8 mouse cellular contexts compared by ENCODE assay signal in genomic region chr9:75610571-75611493, GRCm38 (mm10). TPM values are rescaled to one million over a fixed set of nuclear protein-coding genes. Genes with fewer than 3 reads are reported as not detected.
DNase-seq lines count a peak whose midpoint lies in the region; ATAC-seq and TF ChIP-seq lines count a peak whose summit lies in the region.

Tmod2 (minus strand) TSS chr9:75611325.

- peak within 1 kb of the TSS; percentile 95 for H3K4me3 ChIP-seq in ES-Bruce4 (ENCODE audit: low read depth, low read length)
- peak within 1 kb of the TSS; percentile 69 for H3K4me3 ChIP-seq in embryonic facial prominence, embryonic 14.5 days (ENCODE audit: low read depth, low read length)
- H3K4me3 ChIP-seq in heart, embryonic 10.5 days, result peak within 1 kb of the TSS; percentile 86
- peak within 1 kb of the TSS; percentile 49 for H3K4me3 ChIP-seq in liver, embryonic 16.5 days (ENCODE audit: low read depth, low read length)

- under 1% methylated on average over 48 of the region's 74 CpGs for WGBS in embryonic facial prominence, embryonic 14.5 days
- under 1% methylated on average over 74 of the region's 74 CpGs for WGBS in heart, embryonic 10.5 days
- WGBS in liver, embryonic 16.5 days (ENCODE audit: insufficient replicate concordance), result 1% methylated on average over 74 of the region's 74 CpGs

- peak; percentile 94 for ATAC-seq in embryonic facial prominence, embryonic 14.5 days (ENCODE audit: low read depth)
- ATAC-seq in liver, embryonic 16.5 days (ENCODE audit: low read depth), result 0 out of 2 replicates have a peak, but pooled peaks have one; percentile 11
- no peak for ATAC-seq in megakaryocyte-erythroid progenitor cell, adult 5-6 weeks (replicated peaks; ENCODE audit: low FRiP score, low TSS enrichment, poor library complexity, severe bottlenecking)

- peak; percentile 43 to 63 for DNase-seq in adrenal gland, postnatal 36 days
- peak; percentile 53 for DNase-seq in embryonic facial prominence, embryonic 14.5 days (ENCODE audit: low spot score)
- DNase-seq in heart, embryonic 10.5 days (ENCODE audit: low spot score), result peak; percentile 77
- peak; percentile 2 to 38 for DNase-seq in kidney, postnatal 25 days
- DNase-seq in ovary, postnatal 10 days (ENCODE audit: low spot score), result peak; percentile 38

- TF ChIP-seq POLR2A in ES-Bruce4 (IDR thresholded peaks at IDR 0.05; ENCODE audit: insufficient read depth, low read length), result no peak

- TF ChIP-seq CTCF in ES-Bruce4 (IDR thresholded peaks at IDR 0.05; ENCODE audit: low read depth, low read length), result no peak

- no peaks in the 10 kb centered on the region for H3K36me3 ChIP-seq in ES-Bruce4 (ENCODE audit: control insufficient read depth, insufficient read depth, low read length, poor library complexity, severe bottlenecking)
- no peaks in the 10 kb centered on the region for H3K36me3 ChIP-seq in embryonic facial prominence, embryonic 14.5 days (ENCODE audit: control insufficient read depth, insufficient read depth, low read length)
- no peaks in the 10 kb centered on the region for H3K36me3 ChIP-seq in heart, embryonic 10.5 days
- no peaks in the 10 kb centered on the region for H3K36me3 ChIP-seq in liver, embryonic 16.5 days (ENCODE audit: control insufficient read depth, insufficient read depth)

- TF ChIP-seq EP300 in ES-Bruce4 (IDR thresholded peaks at IDR 0.05; ENCODE audit: insufficient read depth, low read depth, low read length), result no peak

- H3K27me3 ChIP-seq in ES-Bruce4 (ENCODE audit: control insufficient read depth, insufficient read depth, low read length, poor library complexity, severe bottlenecking), result no peaks in the 10 kb centered on the region
- H3K27me3 ChIP-seq in embryonic facial prominence, embryonic 14.5 days (replicated peaks; ENCODE audit: control insufficient read depth, insufficient read depth, low read length), result no peaks in the 10 kb centered on the region
- H3K27me3 ChIP-seq in heart, embryonic 10.5 days (ENCODE audit: insufficient read depth, poor library complexity, severe bottlenecking), result peaks cover 4% of the 10 kb centered on the region; the same call in 1 of the 2 replicates
- peaks cover 30% of the 10 kb centered on the region for H3K27me3 ChIP-seq in liver, embryonic 16.5 days (ENCODE audit: control insufficient read depth, insufficient read depth, low read depth, low read length)

- H3K27ac ChIP-seq in ES-Bruce4 (ENCODE audit: insufficient read depth, low read length), result no peak within 1 kb of the TSS
- H3K27ac ChIP-seq in embryonic facial prominence, embryonic 14.5 days (replicated peaks; ENCODE audit: low read depth, low read length), result no peak within 1 kb of the TSS; the same call in 1 of the 2 replicates
- peak within 1 kb of the TSS; percentile 82 for H3K27ac ChIP-seq in heart, embryonic 10.5 days
- no peak within 1 kb of the TSS for H3K27ac ChIP-seq in liver, embryonic 16.5 days (ENCODE audit: low read length)

- H3K4me2 ChIP-seq in embryonic facial prominence, embryonic 14.5 days (ENCODE audit: low read depth, low read length), result peak within 1 kb of the TSS; percentile 85
- H3K4me2 ChIP-seq in liver, embryonic 16.5 days (ENCODE audit: low read depth, low read length), result peak within 1 kb of the TSS; percentile 56

- H3K9me3 ChIP-seq in ES-Bruce4 (replicated peaks; ENCODE audit: control insufficient read depth, insufficient read depth, low read length, poor library complexity, severe bottlenecking), result no peaks in the 10 kb centered on the region
- no peaks in the 10 kb centered on the region for H3K9me3 ChIP-seq in embryonic facial prominence, embryonic 14.5 days (ENCODE audit: control insufficient read depth, low read length)
- no peaks in the 10 kb centered on the region for H3K9me3 ChIP-seq in heart, embryonic 10.5 days
- no peaks in the 10 kb centered on the region for H3K9me3 ChIP-seq in liver, embryonic 16.5 days (replicated peaks; ENCODE audit: control insufficient read depth, low read length)

- peak within 1 kb of the TSS; percentile 65 for H3K9ac ChIP-seq in ES-Bruce4 (ENCODE audit: low read depth, poor library complexity, severe bottlenecking)
- peak within 1 kb of the TSS; percentile 67 for H3K9ac ChIP-seq in embryonic facial prominence, embryonic 14.5 days (ENCODE audit: low read depth, low read length)
- no peak within 1 kb of the TSS for H3K9ac ChIP-seq in liver, embryonic 16.5 days (ENCODE audit: low read depth, low read length)

- peaks cover 1% of the 10 kb centered on the region for H3K4me1 ChIP-seq in ES-Bruce4 (ENCODE audit: control insufficient read depth, insufficient read depth, low read length)
- H3K4me1 ChIP-seq in embryonic facial prominence, embryonic 14.5 days (ENCODE audit: control insufficient read depth, insufficient read depth, low read length), result no peaks in the 10 kb centered on the region
- peaks cover 5% of the 10 kb centered on the region; the same call in 1 of the 2 replicates for H3K4me1 ChIP-seq in heart, embryonic 10.5 days
- H3K4me1 ChIP-seq in liver, embryonic 16.5 days (ENCODE audit: control insufficient read depth, low read depth, low read length), result no peaks in the 10 kb centered on the region

RNA-seq across cellular contexts. Expression of gene Tmod2, which starts in this region (rescaled TPM):
- 7.3 and 8.9 TPM in 2 replicates for polyA plus RNA-seq in ES-Bruce4 (2011; ENCODE audit: insufficient read depth, insufficient read length, low read depth, missing spikeins)
- 10 to 100 TPM in 1 of 2 experiments, 1 to 10 TPM in 1; 9.8 to 11.4 TPM for total RNA-seq in adrenal gland, postnatal 36 days (2021)
- 28.5 and 30.3 TPM in 2 replicates for polyA plus RNA-seq in embryonic facial prominence, embryonic 14.5 days (2014; fragmentation: Nextera tagmentation; extraction: Ambion mirVana)
- 6.0 and 8.9 TPM in 2 replicates for polyA plus RNA-seq in heart, embryonic 10.5 days (2016; fragmentation: Nextera tagmentation; extraction: Ambion mirVana)
- 0.14 and 0.28 TPM in 2 replicates for polyA plus RNA-seq in liver, embryonic 16.5 days (2015; fragmentation: Nextera tagmentation; extraction: Ambion mirVana)
- 0.17 TPM in 1 of 2 replicates, not detected in the other for total RNA-seq in megakaryocyte-erythroid progenitor cell, adult 5-6 weeks (2014; fragmentation: Nextera tagmentation)
- not detected in 2 replicates for total RNA-seq in megakaryocyte-erythroid progenitor cell, adult 5-6 weeks (2017)

Comparison
In these comparisons a context has a peak if more than half of its experiments do, and no peak if none do; other contexts are left out.
1. RNA of gene Tmod2 (total RNA-seq): 9.8 to 11.4 TPM in adrenal gland, postnatal 36 days; 0.17 TPM in megakaryocyte-erythroid progenitor cell, adult 5-6 weeks; every median in the first group is over 4 times any median in the second.
2. Peak in ATAC-seq, H3K4me3 ChIP-seq and H3K4me2 ChIP-seq in liver, embryonic 16.5 days; RNA of the gene not detected or under 1 TPM.
3. DNase-seq: peak in every context shown above with its lines; median percentile 77 in heart, embryonic 10.5 days; 53 in adrenal gland, postnatal 36 days; 53 in embryonic facial prominence, embryonic 14.5 days; 38 in ovary, postnatal 10 days; 20 in kidney, postnatal 25 days.
4. Peak in every context shown above with its lines, with median percentiles within 50 percentile points of each other: H3K4me3 ChIP-seq.